In genomic region chr2:118749341-118749884, GRCm38 (mm10) we compare ENCODE assay signal across 12 mouse cellular contexts. TPM values are rescaled to one million over a fixed set of nuclear protein-coding genes. Genes with fewer than 3 reads are reported as not detected.
DNase-seq lines count a peak whose midpoint lies in the region; ATAC-seq and TF ChIP-seq lines count a peak whose summit lies in the region.
"Had no signal": no experiment of that assay in that cellular context is flagged by ENCODE, and none has a peak within 500 bp of the region (broad histone marks: within the 10 kb centered on the region; RNA-seq: fewer than 3 reads in every experiment).

No protein-coding gene starts in this region.

- no peak overlapping the region for H3K27ac ChIP-seq in lung, embryonic 14.5 days (ENCODE audit: low read depth)
- H3K27ac ChIP-seq in forebrain, embryonic 16.5 days (ENCODE audit: low read length), result no peak overlapping the region
- peak overlapping the region; percentile 39; the same call in 1 of the 2 replicates for H3K27ac ChIP-seq in limb, embryonic 13.5 days
- peak overlapping the region; percentile 17; the same call in 1 of the 2 replicates for H3K27ac ChIP-seq in stomach, embryonic 14.5 days (ENCODE audit: low read length)

- H3K9me3 ChIP-seq in lung, embryonic 14.5 days (ENCODE audit: low read depth, low read length), result no peaks in the 10 kb centered on the region
- no peaks in the 10 kb centered on the region for H3K9me3 ChIP-seq in forebrain, embryonic 16.5 days (ENCODE audit: control insufficient read depth, low read length)
- no peaks in the 10 kb centered on the region for H3K9me3 ChIP-seq in limb, embryonic 13.5 days
- H3K9me3 ChIP-seq in stomach, embryonic 14.5 days (ENCODE audit: control insufficient read depth, low read depth, low read length), result no peaks in the 10 kb centered on the region

- peaks cover 1% of the 10 kb centered on the region; the same call in 1 of the 2 replicates for H3K27me3 ChIP-seq in lung, embryonic 14.5 days (ENCODE audit: insufficient read depth, low read length)
- 0 out of 2 replicates have a peak, but pooled peaks cover 4% of the 10 kb centered on the region for H3K27me3 ChIP-seq in forebrain, embryonic 16.5 days (replicated peaks; ENCODE audit: control insufficient read depth, insufficient read depth, low read length)
- peaks cover 6% of the 10 kb centered on the region for H3K27me3 ChIP-seq in limb, embryonic 13.5 days
- no peaks in the 10 kb centered on the region for H3K27me3 ChIP-seq in stomach, embryonic 14.5 days (ENCODE audit: control insufficient read depth, insufficient read depth, low read length)

- H3K4me1 ChIP-seq in lung, embryonic 14.5 days (ENCODE audit: insufficient read depth), result peaks cover 14% of the 10 kb centered on the region
- H3K4me1 ChIP-seq in forebrain, embryonic 16.5 days (replicated peaks; ENCODE audit: control insufficient read depth, insufficient read depth, low read length), result peaks cover 30% of the 10 kb centered on the region
- peaks cover 69% of the 10 kb centered on the region for H3K4me1 ChIP-seq in limb, embryonic 13.5 days
- H3K4me1 ChIP-seq in stomach, embryonic 14.5 days (ENCODE audit: control insufficient read depth, insufficient read depth, low read length), result peaks cover 21% of the 10 kb centered on the region

- no peak overlapping the region for H3K4me3 ChIP-seq in lung, embryonic 14.5 days (ENCODE audit: low read depth, low read length)
- H3K4me3 ChIP-seq in forebrain, embryonic 16.5 days (replicated peaks; ENCODE audit: low read length), result no peak overlapping the region
- H3K4me3 ChIP-seq in limb, embryonic 13.5 days, result peak overlapping the region; percentile 3; the same call in 1 of the 2 replicates
- no peak overlapping the region for H3K4me3 ChIP-seq in stomach, embryonic 14.5 days (ENCODE audit: low read depth, low read length)

- ATAC-seq in lung, embryonic 14.5 days (ENCODE audit: insufficient read depth), result no peak
- ATAC-seq in forebrain, embryonic 16.5 days, result no peak
- no peak for ATAC-seq in limb, embryonic 13.5 days (ENCODE audit: low FRiP score, low read depth)
- ATAC-seq in stomach, embryonic 14.5 days (ENCODE audit: insufficient number of reproducible peaks, insufficient read depth, low FRiP score, low read depth), result no peak

- 51% methylated on average over 10 of the region's 10 CpGs for WGBS in lung, embryonic 14.5 days
- WGBS in forebrain, embryonic 16.5 days, result 24% methylated on average over 10 of the region's 10 CpGs
- WGBS in limb, embryonic 13.5 days, result 46% methylated on average over 10 of the region's 10 CpGs
- 54% methylated on average over 10 of the region's 10 CpGs for WGBS in stomach, embryonic 14.5 days

- no peak for TF ChIP-seq CTCF in lung, embryonic 14.5 days (IDR thresholded peaks at IDR 0.05; ENCODE audit: low read depth)

- H3K36me3 ChIP-seq in lung, embryonic 14.5 days (ENCODE audit: insufficient read depth), result 0 out of 2 replicates have a peak, but pooled peaks cover 6% of the 10 kb centered on the region
- no peaks in the 10 kb centered on the region for H3K36me3 ChIP-seq in forebrain, embryonic 16.5 days (ENCODE audit: control insufficient read depth, insufficient read depth)
- no peaks in the 10 kb centered on the region for H3K36me3 ChIP-seq in limb, embryonic 13.5 days
- no peaks in the 10 kb centered on the region for H3K36me3 ChIP-seq in stomach, embryonic 14.5 days (ENCODE audit: control insufficient read depth, insufficient read depth, low read length)

- H3K9ac ChIP-seq in lung, embryonic 14.5 days, result 0 out of 2 replicates have a peak overlapping the region, but pooled peaks have one; percentile 7
- H3K9ac ChIP-seq in forebrain, embryonic 16.5 days (replicated peaks; ENCODE audit: low read depth, low read length), result peak overlapping the region; percentile 36; the same call in 1 of the 2 replicates
- H3K9ac ChIP-seq in limb, embryonic 13.5 days, result no peak overlapping the region
- no peak overlapping the region for H3K9ac ChIP-seq in stomach, embryonic 14.5 days (replicated peaks; ENCODE audit: low read depth, low read length)

- DNase-seq in lung, embryonic 14.5 days, result peak; percentile 24
- no peak for DNase-seq in lung, postnatal 14 days
- no peak for DNase-seq in embryo, embryonic 11 days
- no peak for DNase-seq in left cerebral cortex, adult 11 months (ENCODE audit: low spot score)
- DNase-seq in adrenal gland, postnatal 10 days, result no peak
- DNase-seq: adrenal gland, adult 2 months; lung, adult 2 months had no signal

- no peak overlapping the region for H3K4me2 ChIP-seq in lung, embryonic 14.5 days
- H3K4me2 ChIP-seq in forebrain, embryonic 16.5 days (ENCODE audit: low read length), result peak overlapping the region; percentile 10; the same call in 1 of the 2 replicates
- H3K4me2 ChIP-seq in limb, embryonic 13.5 days (replicated peaks), result peak overlapping the region; percentile 30
- no peak overlapping the region for H3K4me2 ChIP-seq in stomach, embryonic 14.5 days (replicated peaks; ENCODE audit: low read depth, low read length)

RNA-seq across cellular contexts. Expression of gene Inafm2, which starts 3.9 kb away (rescaled TPM):
- polyA plus RNA-seq in lung, embryonic 14.5 days (2014; fragmentation: Nextera tagmentation; extraction: Ambion mirVana), result 24.3 and 25.0 TPM in 2 replicates
- 24.4 and 27.0 TPM in 2 replicates for polyA plus RNA-seq in forebrain, embryonic 16.5 days (2015; fragmentation: Nextera tagmentation; extraction: Ambion mirVana)
- polyA plus RNA-seq in limb, embryonic 13.5 days (2015; fragmentation: Nextera tagmentation; extraction: Ambion mirVana), result 19.4 and 21.1 TPM in 2 replicates
- polyA plus RNA-seq in stomach, embryonic 14.5 days (2014; fragmentation: Nextera tagmentation; extraction: Ambion mirVana), result 33.0 and 33.5 TPM in 2 replicates
- total RNA-seq in adrenal gland, postnatal 10 days (2021), result 10 to 100 TPM; 27.3 to 27.9 TPM

RNA-seq across cellular contexts. Expression of gene Ccdc9b, which starts 13.0 kb away (rescaled TPM):
- 0.50 and 0.55 TPM in 2 replicates for polyA plus RNA-seq in lung, embryonic 14.5 days (2014; fragmentation: Nextera tagmentation; extraction: Ambion mirVana)
- 1.3 and 1.6 TPM in 2 replicates for polyA plus RNA-seq in forebrain, embryonic 16.5 days (2015; fragmentation: Nextera tagmentation; extraction: Ambion mirVana)
- polyA plus RNA-seq in limb, embryonic 13.5 days (2015; fragmentation: Nextera tagmentation; extraction: Ambion mirVana), result 0.78 and 0.85 TPM in 2 replicates
- 0.75 and 1.4 TPM in 2 replicates for polyA plus RNA-seq in stomach, embryonic 14.5 days (2014; fragmentation: Nextera tagmentation; extraction: Ambion mirVana)
- total RNA-seq in adrenal gland, postnatal 10 days (2021), result 1 to 10 TPM; 3.2 to 5.5 TPM

RNA-seq across cellular contexts. Expression of gene Plcb2, which starts 21.2 kb away (rescaled TPM):
- 1.3 and 1.5 TPM in 2 replicates for polyA plus RNA-seq in lung, embryonic 14.5 days (2014; fragmentation: Nextera tagmentation; extraction: Ambion mirVana)
- 0.63 and 1.2 TPM in 2 replicates for polyA plus RNA-seq in forebrain, embryonic 16.5 days (2015; fragmentation: Nextera tagmentation; extraction: Ambion mirVana)
- 0.28 and 0.46 TPM in 2 replicates for polyA plus RNA-seq in limb, embryonic 13.5 days (2015; fragmentation: Nextera tagmentation; extraction: Ambion mirVana)
- 1.3 and 2.0 TPM in 2 replicates for polyA plus RNA-seq in stomach, embryonic 14.5 days (2014; fragmentation: Nextera tagmentation; extraction: Ambion mirVana)
- total RNA-seq in adrenal gland, postnatal 10 days (2021), result 1 to 10 TPM; 1.8 to 3.0 TPM

RNA-seq across cellular contexts. Expression of gene Phgr1, which starts 23.2 kb away (rescaled TPM):
- not detected in 2 replicates for polyA plus RNA-seq in lung, embryonic 14.5 days (2014; fragmentation: Nextera tagmentation; extraction: Ambion mirVana)
- not detected in 2 replicates for polyA plus RNA-seq in forebrain, embryonic 16.5 days (2015; fragmentation: Nextera tagmentation; extraction: Ambion mirVana)
- polyA plus RNA-seq in limb, embryonic 13.5 days (2015; fragmentation: Nextera tagmentation; extraction: Ambion mirVana), result not detected in 2 replicates
- 22.2 and 24.8 TPM in 2 replicates for polyA plus RNA-seq in stomach, embryonic 14.5 days (2014; fragmentation: Nextera tagmentation; extraction: Ambion mirVana)
- total RNA-seq in adrenal gland, postnatal 10 days (2021), result not detected
- total RNA-seq: adrenal gland, adult 2 months; gastrocnemius, adult 8-10 months had no signal
- polyA plus RNA-seq: adrenal gland, adult 2 months; cortical plate, adult 2 months had no signal

RNA-seq across cellular contexts. Expression of gene Disp2, which starts 30.1 kb away (rescaled TPM):
- polyA plus RNA-seq in lung, embryonic 14.5 days (2014; fragmentation: Nextera tagmentation; extraction: Ambion mirVana), result 0.59 and 0.64 TPM in 2 replicates
- polyA plus RNA-seq in forebrain, embryonic 16.5 days (2015; fragmentation: Nextera tagmentation; extraction: Ambion mirVana), result 27.3 and 36.9 TPM in 2 replicates
- 0.13 and 0.22 TPM in 2 replicates for polyA plus RNA-seq in limb, embryonic 13.5 days (2015; fragmentation: Nextera tagmentation; extraction: Ambion mirVana)
- polyA plus RNA-seq in stomach, embryonic 14.5 days (2014; fragmentation: Nextera tagmentation; extraction: Ambion mirVana), result 2.1 and 2.8 TPM in 2 replicates
- 10 to 100 TPM; 22.0 to 26.2 TPM for total RNA-seq in adrenal gland, postnatal 10 days (2021)

Comparison
In these comparisons a context has a peak if more than half of its experiments do, and no peak if none do; other contexts are left out.
1. H3K27ac ChIP-seq: peak in limb, embryonic 13.5 days (single experiment) and stomach, embryonic 14.5 days (single experiment); none in lung, embryonic 14.5 days (single experiment) and forebrain, embryonic 16.5 days (single experiment).
2. H3K4me2 ChIP-seq: peak in forebrain, embryonic 16.5 days (single experiment) and limb, embryonic 13.5 days (single experiment); none in lung, embryonic 14.5 days (single experiment) and stomach, embryonic 14.5 days (single experiment).
3. H3K9ac ChIP-seq: peak in lung, embryonic 14.5 days (single experiment) and forebrain, embryonic 16.5 days (single experiment); none in limb, embryonic 13.5 days (single experiment) and stomach, embryonic 14.5 days (single experiment).